Mouse (Mus musculus) c-Kit-negative CD71-positive TER-119-positive erythroid progenitor cells, embryonic 14.5 days (primary cell): ENCODE results near the gene Spg11.
"Not testable (repeated sequence)": the region's sequence is repeated elsewhere in the genome, so short reads cannot be mapped to it uniquely, and the experiment has no call there.

ENCODE experiments used
- DNase-seq: peaks from one replicate; pipeline ENCODE4 v3.0.0-alpha.2; 2013; ENCODE audit warnings: low read depth, low spot score

The Spg11 gene

DNA sequence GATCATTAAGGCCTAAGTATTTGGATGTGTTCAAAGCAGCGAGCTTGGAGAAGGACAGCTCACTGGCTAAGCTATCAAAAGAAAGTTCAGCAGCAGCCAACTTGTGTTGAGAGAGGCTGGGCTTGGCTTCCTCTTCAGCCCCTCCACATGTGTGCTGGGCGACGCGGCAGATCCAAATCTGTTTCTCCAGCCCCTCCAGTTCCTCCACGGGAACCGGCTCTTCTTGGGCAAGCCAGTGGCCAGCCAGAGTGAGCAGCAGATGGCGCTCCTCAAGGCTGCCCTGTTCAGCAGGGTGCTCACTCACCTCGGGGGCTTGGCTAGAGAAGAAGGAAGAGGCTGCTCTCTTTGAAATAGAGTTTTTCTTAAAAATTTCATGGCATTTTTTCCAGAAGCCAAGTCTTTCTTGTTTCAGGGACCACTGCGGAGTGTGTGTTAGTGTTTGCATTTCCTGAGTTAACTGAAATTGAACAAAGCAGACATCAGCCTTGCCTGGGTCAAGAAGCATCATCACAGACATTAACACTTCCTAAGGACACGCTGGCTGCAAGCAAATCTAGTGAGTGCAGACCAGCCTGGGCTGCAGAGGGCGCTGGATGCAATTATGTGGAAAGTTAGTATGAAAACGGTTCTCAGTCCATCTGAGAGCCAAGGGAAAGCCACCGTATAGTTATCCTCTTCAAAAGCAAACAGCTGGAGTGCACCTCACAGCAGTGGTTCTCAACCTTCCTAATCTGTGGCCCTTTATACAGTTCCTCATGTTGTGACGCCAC, 52.8 kb downstream of the Spg11 start:
- DNase-seq: no peak

DNA sequence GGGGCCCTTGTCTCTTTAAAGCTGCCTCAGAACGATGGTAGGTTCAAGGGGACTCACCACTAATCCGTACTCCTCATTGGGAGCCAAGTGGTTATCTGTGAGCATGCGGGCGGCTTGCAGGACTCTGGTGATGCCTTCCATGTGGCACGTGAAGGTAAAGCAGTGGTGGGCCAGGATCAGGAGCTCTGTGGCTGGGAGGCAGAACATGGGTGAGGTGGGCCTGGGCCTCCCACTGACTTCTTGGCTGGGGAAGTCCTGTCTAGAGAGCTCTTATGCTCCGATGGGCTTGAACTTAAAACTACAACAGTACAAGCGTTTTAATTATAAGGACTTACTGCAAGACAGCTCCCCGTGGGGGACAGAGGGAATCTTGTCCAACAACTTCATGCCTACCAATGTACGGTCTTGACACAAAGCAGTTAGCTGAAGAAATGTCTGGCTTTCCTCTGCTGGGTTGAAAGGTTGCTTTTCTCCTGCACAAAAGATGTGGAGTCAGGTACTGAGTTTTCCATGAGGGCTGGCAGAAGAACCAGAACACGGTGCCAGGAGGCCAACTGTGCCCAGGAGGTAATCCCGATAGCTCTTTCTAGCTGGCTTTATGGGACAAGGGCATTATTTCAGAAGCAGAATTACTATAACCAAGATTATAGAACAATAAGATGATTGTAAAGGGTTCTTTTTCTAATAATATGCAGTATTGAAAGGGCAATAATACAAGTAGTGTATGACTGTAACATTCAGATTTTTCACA, 58.6 kb downstream of the Spg11 start:
- no peak for DNase-seq

- DNase-seq: no peak
These were observed 74.3 kb downstream of the Spg11 start for GRCm38 (mm10) chr2:122043926-122044325.

GRCm38 (mm10) chr2:122036064-122036463, 82.1 kb downstream of the Spg11 start:
- no peak for DNase-seq

GRCm38 (mm10) chr2:122031970-122032369, 86.2 kb downstream of the Spg11 start:
- no peak for DNase-seq

GRCm38 (mm10) chr2:122028756-122029700, 89.2 kb downstream of the Spg11 start:
- DNase-seq: peak; percentile 49

- peak; percentile 80 for DNase-seq
These were observed 90.1 kb downstream of the Spg11 start, which contains the start of gene Eif3j1 for GRCm38 (mm10) chr2:122027862-122028755. TSS of gene Eif3j1 (plus strand) at chr2:122028546.

DNA sequence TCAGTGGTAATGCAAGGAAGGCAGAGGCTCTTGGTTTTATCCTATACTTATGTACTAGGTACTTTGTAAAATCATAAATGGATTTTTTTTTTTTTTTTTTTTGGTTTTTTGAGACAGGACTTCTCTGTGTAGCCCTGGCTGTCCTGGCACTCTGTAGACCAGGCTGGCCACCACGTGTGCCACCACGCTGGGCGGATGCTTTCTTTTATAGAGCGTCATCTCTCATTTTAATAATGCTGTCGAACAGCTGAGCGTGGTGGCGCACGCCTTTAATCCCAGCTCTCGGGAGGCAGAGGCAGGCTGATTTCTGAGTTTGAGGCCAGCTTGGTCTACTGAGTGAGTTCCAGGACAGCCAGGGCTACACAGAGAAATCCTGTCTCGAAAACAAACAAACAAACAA, 91.1 kb downstream of the Spg11 start:
- DNase-seq: not testable (repeated sequence)

- DNase-seq: peak; percentile 24
These were observed 95.9 kb downstream of the Spg11 start for GRCm38 (mm10) chr2:122022284-122022683.

GRCm38 (mm10) chr2:122018705-122019104, 99.5 kb downstream of the Spg11 start:
- no peak for DNase-seq

DNA sequence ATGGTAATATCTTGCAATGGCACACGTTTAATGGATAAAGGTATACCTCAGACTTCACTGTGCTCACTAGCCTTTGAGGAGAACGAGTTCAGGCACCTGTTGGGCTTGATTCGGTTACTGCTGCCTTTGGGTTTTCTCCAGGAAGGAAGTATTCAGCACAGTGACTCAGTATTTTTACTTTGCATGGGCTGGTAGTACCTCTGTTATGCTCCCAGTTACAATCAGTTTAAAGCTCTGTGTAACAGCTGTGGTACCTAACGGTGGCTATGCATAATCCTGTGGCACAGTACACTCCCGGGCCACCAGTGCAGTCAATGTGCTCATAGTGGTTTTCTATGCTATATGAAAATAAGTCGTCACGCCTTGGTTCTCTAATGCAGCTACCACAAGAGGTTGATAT, 106.7 kb downstream of the Spg11 start:
- DNase-seq: no peak

DNA sequence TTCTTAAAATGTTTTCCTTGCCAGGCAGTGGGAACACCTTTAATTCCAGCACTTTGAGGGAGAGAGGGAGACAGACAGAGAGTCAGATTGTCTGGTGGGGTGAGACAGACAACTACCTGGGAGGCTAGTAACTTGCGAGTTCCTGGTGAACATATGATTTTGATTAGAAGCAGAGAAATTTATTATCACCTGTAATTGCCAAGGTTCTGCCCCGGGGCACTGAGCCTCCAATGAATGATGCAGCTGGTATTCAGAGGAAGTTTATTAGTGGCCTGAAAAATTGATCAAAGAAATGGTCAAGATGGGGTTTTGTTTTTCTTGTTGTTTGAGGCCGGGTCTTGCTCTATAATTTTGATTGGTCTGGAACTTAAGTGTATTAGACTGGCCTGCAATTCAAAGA, 109.4 kb downstream of the Spg11 start:
- DNase-seq: no peak
